ENCODE assay signal across 8 mouse cellular contexts in genomic region chr4:138972139-138972826, GRCm38 (mm10). TPM values are rescaled to one million over a fixed set of nuclear protein-coding genes. Genes with fewer than 3 reads are reported as not detected.
DNase-seq lines count a peak whose midpoint lies in the region; ATAC-seq and TF ChIP-seq lines count a peak whose summit lies in the region.

No protein-coding gene starts in this region.

- in situ Hi-C loops in Patski (cut with MboI; ENCODE audit: low pct_unique_long_range_greater_than_20kb) = no loop called here

- no peak overlapping the region for H3K27ac ChIP-seq in embryonic facial prominence, embryonic 11.5 days (replicated peaks; ENCODE audit: low read depth, low read length)
- H3K27ac ChIP-seq in liver, embryonic 16.5 days (ENCODE audit: low read length) = peak overlapping the region; percentile 82
- no peak overlapping the region for H3K27ac ChIP-seq in neural tube, embryonic 12.5 days

- no peaks in the 10 kb centered on the region; the same call in 1 of the 2 replicates for H3K4me1 ChIP-seq in embryonic facial prominence, embryonic 11.5 days (ENCODE audit: control insufficient read depth, insufficient read depth, low read length)
- H3K4me1 ChIP-seq in liver, embryonic 16.5 days (ENCODE audit: control insufficient read depth, low read depth, low read length) = peaks cover 21% of the 10 kb centered on the region
- peaks cover 16% of the 10 kb centered on the region for H3K4me1 ChIP-seq in neural tube, embryonic 12.5 days

- DNase-seq in 3T3-L1 (ENCODE audit: low read depth, low spot score) = peak; percentile 97
- DNase-seq in Patski (ENCODE audit: low read depth, low spot score) = peak; percentile 42
- peak; percentile 71 for DNase-seq in embryonic facial prominence, embryonic 11.5 days (ENCODE audit: low spot score)
- DNase-seq in heart, adult 9 months (ENCODE audit: low spot score in 2 of 2) = peak; percentile 88 to 89
- DNase-seq in kidney, adult 8-10 months = peak; percentile 86 to 87
- peak; percentile 40 for DNase-seq in thymus, postnatal 14 days

- H3K9ac ChIP-seq in embryonic facial prominence, embryonic 11.5 days (replicated peaks; ENCODE audit: low read length) = peak overlapping the region; percentile 86
- H3K9ac ChIP-seq in liver, embryonic 16.5 days (ENCODE audit: low read depth, low read length) = peak overlapping the region; percentile 73
- H3K9ac ChIP-seq in neural tube, embryonic 12.5 days = peak overlapping the region; percentile 72

- H3K9me3 ChIP-seq in embryonic facial prominence, embryonic 11.5 days (replicated peaks; ENCODE audit: control insufficient read depth, low read length) = no peaks in the 10 kb centered on the region
- H3K9me3 ChIP-seq in liver, embryonic 16.5 days (replicated peaks; ENCODE audit: control insufficient read depth, low read length) = no peaks in the 10 kb centered on the region
- H3K9me3 ChIP-seq in neural tube, embryonic 12.5 days = no peaks in the 10 kb centered on the region

- H3K36me3 ChIP-seq in embryonic facial prominence, embryonic 11.5 days (replicated peaks; ENCODE audit: control insufficient read depth, insufficient read depth, low read depth, low read length) = no peaks in the 10 kb centered on the region
- H3K36me3 ChIP-seq in liver, embryonic 16.5 days (ENCODE audit: control insufficient read depth, insufficient read depth) = no peaks in the 10 kb centered on the region
- H3K36me3 ChIP-seq in neural tube, embryonic 12.5 days = no peaks in the 10 kb centered on the region

- peak overlapping the region; percentile 97 for H3K4me2 ChIP-seq in embryonic facial prominence, embryonic 11.5 days (ENCODE audit: low read depth, low read length)
- H3K4me2 ChIP-seq in liver, embryonic 16.5 days (ENCODE audit: low read depth, low read length) = peak overlapping the region; percentile 74
- peak overlapping the region; percentile 97 for H3K4me2 ChIP-seq in neural tube, embryonic 12.5 days (replicated peaks)

- 21% methylated on average over 20 of the region's 20 CpGs for WGBS in embryonic facial prominence, embryonic 11.5 days
- 13% methylated on average over 20 of the region's 20 CpGs for WGBS in liver, embryonic 16.5 days (ENCODE audit: insufficient replicate concordance)
- 24% methylated on average over 20 of the region's 20 CpGs for WGBS in neural tube, embryonic 12.5 days

- peaks cover under 1% of the 10 kb centered on the region for H3K27me3 ChIP-seq in Patski
- no peaks in the 10 kb centered on the region for H3K27me3 ChIP-seq in embryonic facial prominence, embryonic 11.5 days (ENCODE audit: control insufficient read depth, insufficient read depth, low read length)
- H3K27me3 ChIP-seq in liver, embryonic 16.5 days (ENCODE audit: control insufficient read depth, insufficient read depth, low read depth, low read length) = no peaks in the 10 kb centered on the region
- no peaks in the 10 kb centered on the region for H3K27me3 ChIP-seq in neural tube, embryonic 12.5 days (replicated peaks)

- POLR2A ChIA-PET in Patski (lab: Charles Lee) = interaction anchor here (1.1 kb wide), 1 partner anchor 31 kb away, joined by 3 read pairs; no protein-coding TSS in a partner anchor

- CTCF ChIA-PET in Patski (lab: Charles Lee) = interaction anchor here (1.6 kb wide), 1 partner anchor 46 kb away, joined by 3 read pairs; no protein-coding TSS in a partner anchor

- peak overlapping the region; percentile 60 for H3K4me3 ChIP-seq in embryonic facial prominence, embryonic 11.5 days (ENCODE audit: low read depth, low read length)
- peak overlapping the region; percentile 76 for H3K4me3 ChIP-seq in liver, embryonic 16.5 days (ENCODE audit: low read depth, low read length)
- peak overlapping the region; percentile 54 for H3K4me3 ChIP-seq in neural tube, embryonic 12.5 days

- ATAC-seq in Patski = peak; percentile 68
- ATAC-seq in embryonic facial prominence, embryonic 11.5 days (replicated peaks; ENCODE audit: insufficient number of reproducible peaks, low FRiP score, low TSS enrichment, low read depth) = no peak; the same call in 1 of the 2 replicates
- peak; percentile 54 for ATAC-seq in liver, embryonic 16.5 days (ENCODE audit: low read depth)
- ATAC-seq in neural tube, embryonic 12.5 days (ENCODE audit: low FRiP score, low read depth) = peak; percentile 35; the same call in 1 of the 2 replicates

- no peak for TF ChIP-seq CTCF in Patski (IDR thresholded peaks at IDR 0.05)

RNA-seq across cellular contexts. Expression of gene Tmco4, which starts 0.4 kb away (rescaled TPM):
- polyA plus RNA-seq in Patski (2021) = 6.8 TPM
- polyA plus RNA-seq in embryonic facial prominence, embryonic 11.5 days (2014; fragmentation: Nextera tagmentation; extraction: Ambion mirVana) = 1.7 and 2.2 TPM in 2 replicates
- 3.7 and 4.0 TPM in 2 replicates for polyA plus RNA-seq in liver, embryonic 16.5 days (2015; fragmentation: Nextera tagmentation; extraction: Ambion mirVana)
- 0.98 and 1.2 TPM in 2 replicates for polyA plus RNA-seq in neural tube, embryonic 12.5 days (2016; fragmentation: Nextera tagmentation; extraction: Ambion mirVana)

RNA-seq across cellular contexts. Expression of gene Rnf186, which starts 5.4 kb away (rescaled TPM):
- not detected for polyA plus RNA-seq in Patski (2021)
- not detected in 2 replicates for polyA plus RNA-seq in embryonic facial prominence, embryonic 11.5 days (2014; fragmentation: Nextera tagmentation; extraction: Ambion mirVana)
- 0.56 and 1.1 TPM in 2 replicates for polyA plus RNA-seq in liver, embryonic 16.5 days (2015; fragmentation: Nextera tagmentation; extraction: Ambion mirVana)
- not detected in 2 replicates for polyA plus RNA-seq in neural tube, embryonic 12.5 days (2016; fragmentation: Nextera tagmentation; extraction: Ambion mirVana)

RNA-seq across cellular contexts. Expression of gene Otud3, which starts 58.5 kb away (rescaled TPM):
- polyA plus RNA-seq in Patski (2021) = 10.5 TPM
- polyA plus RNA-seq in embryonic facial prominence, embryonic 11.5 days (2014; fragmentation: Nextera tagmentation; extraction: Ambion mirVana) = 3.9 and 4.2 TPM in 2 replicates
- polyA plus RNA-seq in liver, embryonic 16.5 days (2015; fragmentation: Nextera tagmentation; extraction: Ambion mirVana) = 0.96 and 1.1 TPM in 2 replicates
- polyA plus RNA-seq in neural tube, embryonic 12.5 days (2016; fragmentation: Nextera tagmentation; extraction: Ambion mirVana) = 3.7 and 4.2 TPM in 2 replicates

Comparison
In these comparisons a context has a peak if more than half of its experiments do, and no peak if none do; other contexts are left out.
1. DNase-seq: peak in every context shown above with its lines; median percentile 97 in 3T3-L1; 88 in heart, adult 9 months; 86 in kidney, adult 8-10 months; 71 in embryonic facial prominence, embryonic 11.5 days; 42 in Patski; 40 in thymus, postnatal 14 days.